Mouse (Mus musculus): ENCODE data around the gene Gdpd3. TPM values are rescaled to one million over a fixed set of nuclear protein-coding genes. Genes with fewer than 3 reads are reported as not detected.

Gdpd3 gene
- polyA plus RNA-seq, 1 experiment: not detected

DNA sequence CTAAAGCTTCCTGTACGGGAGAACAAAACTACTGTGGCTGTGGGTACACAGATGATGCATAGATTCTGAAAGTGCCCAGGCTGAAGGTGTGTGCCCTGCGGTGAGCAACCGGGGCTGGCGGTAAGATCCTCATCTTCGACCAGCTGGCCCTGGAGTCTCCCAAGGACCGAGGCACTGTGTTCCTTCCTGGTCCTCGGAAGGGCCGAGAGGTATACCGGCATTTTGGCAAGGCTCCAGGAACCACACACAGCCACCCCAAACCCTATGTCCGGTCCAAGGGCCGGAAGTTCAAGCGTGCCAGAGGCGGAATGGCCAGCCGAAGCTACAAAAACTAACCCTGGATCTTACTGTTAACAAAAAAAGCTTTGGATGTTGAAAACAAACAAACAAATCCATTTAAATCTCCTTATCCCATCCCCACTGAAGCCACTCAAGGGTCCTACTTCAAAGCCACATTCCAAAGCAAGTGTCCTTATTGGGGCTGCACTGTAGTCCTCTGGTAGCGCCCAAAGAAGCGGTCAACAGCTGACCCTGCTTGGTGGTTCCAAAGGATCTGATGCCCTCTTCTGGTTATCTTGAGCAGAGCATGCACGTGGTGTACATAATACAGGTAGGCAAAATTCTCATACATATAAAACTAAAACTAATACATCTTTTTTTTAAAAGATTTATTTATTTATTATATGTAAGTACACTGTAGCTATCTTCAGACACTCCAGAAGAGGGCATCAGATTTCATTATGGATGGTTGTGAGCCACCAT is 16.4 kb upstream of the Gdpd3 start:
- H3K27ac ChIP-seq (replicated peaks; ENCODE audit: low read depth, low read length): no peak overlapping the region
- H3K4me1 ChIP-seq (ENCODE audit: control insufficient read depth, insufficient read depth, insufficient read length, low read length): no peaks in the 10 kb centered on the region
- H3K4me3 ChIP-seq (ENCODE audit: insufficient read depth, low read depth, low read length): no peak overlapping the region

- H3K4me3 ChIP-seq (ENCODE audit: insufficient read depth, low read depth, low read length): 0 out of 2 replicates have a peak overlapping the region, but pooled peaks have one; percentile 10
- H3K4me1 ChIP-seq (ENCODE audit: control insufficient read depth, insufficient read depth, insufficient read length, low read length): peaks cover 2% of the 10 kb centered on the region; the same call in 1 of the 2 replicates
- peak overlapping the region; percentile 56 for H3K27ac ChIP-seq (replicated peaks; ENCODE audit: low read depth, low read length)
These were observed 11.3 kb upstream of the Gdpd3 start for GRCm38 (mm10) chr7:126754866-126755265.

DNA sequence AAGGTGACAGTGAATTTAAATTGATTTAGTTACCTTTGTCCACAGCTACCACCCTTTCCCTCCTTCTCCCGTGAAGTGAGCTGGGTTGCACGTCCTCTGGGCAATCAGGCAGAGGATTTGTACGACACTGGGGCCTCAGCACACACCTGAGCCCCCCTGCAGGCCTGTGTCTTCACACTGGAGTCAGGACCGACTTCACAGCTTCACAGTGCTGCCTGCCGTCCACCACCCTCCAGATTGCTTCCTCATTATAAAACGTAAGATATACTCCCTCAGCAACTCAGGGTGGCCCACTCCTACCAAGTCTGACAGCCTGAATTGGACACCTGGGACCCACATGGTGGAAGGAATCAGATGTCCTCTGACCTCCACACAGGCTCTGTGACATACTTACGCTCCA is 7.6 kb upstream of the Gdpd3 start:
- Histone ChIP-seq H3K4me1 (ENCODE audit: control insufficient read depth, insufficient read depth, insufficient read length, low read length) (peaks cover 17% of the 10 kb centered on the region), H3K27ac (replicated peaks; ENCODE audit: low read depth, low read length) (no peak overlapping the region), H3K4me3 (ENCODE audit: insufficient read depth, low read depth, low read length) (no peak overlapping the region)

DNA sequence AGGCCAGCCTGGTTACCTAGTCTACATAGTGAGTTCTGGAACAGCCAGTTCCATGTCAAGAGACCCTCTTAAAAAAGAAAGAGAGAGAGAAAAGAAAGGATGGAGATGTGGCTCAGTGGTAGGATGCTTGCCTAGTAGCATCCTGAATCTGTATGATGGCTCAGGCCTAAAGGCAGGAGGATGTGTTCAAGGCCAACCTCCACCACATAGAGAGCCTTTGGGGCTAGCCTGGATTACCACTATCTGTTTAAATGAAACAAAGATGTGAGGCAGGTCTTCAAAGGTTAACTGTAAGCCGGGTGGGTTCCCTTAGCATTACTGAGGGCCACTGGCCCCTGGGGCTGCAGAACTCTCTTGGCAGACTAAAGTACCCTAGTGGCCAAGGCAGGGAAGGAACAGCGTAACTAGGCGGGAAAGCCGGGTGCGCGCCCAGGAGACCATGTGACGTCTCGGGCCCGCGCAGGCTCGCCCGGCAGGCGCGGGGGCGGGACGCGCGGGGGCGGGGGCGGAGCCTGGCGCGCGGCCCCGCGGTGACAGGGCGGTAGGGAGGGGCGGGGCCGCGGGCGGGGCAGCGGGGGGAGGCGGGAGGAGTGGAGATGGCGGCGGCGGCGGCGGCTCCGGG is 7.0 kb upstream of the Gdpd3 start, which contains the start of gene Mapk3:
Mapk3 (plus strand) TSS at position 552 of the 622 bp plus-strand sequence.
- peak within 1 kb of the TSS; percentile 92 for H3K27ac ChIP-seq (replicated peaks; ENCODE audit: low read depth, low read length)
- H3K4me1 ChIP-seq (ENCODE audit: control insufficient read depth, insufficient read depth, insufficient read length, low read length): peaks cover 17% of the 10 kb centered on the region
- peak within 1 kb of the TSS; percentile 98 for H3K4me3 ChIP-seq (ENCODE audit: insufficient read depth, low read depth, low read length)

DNA sequence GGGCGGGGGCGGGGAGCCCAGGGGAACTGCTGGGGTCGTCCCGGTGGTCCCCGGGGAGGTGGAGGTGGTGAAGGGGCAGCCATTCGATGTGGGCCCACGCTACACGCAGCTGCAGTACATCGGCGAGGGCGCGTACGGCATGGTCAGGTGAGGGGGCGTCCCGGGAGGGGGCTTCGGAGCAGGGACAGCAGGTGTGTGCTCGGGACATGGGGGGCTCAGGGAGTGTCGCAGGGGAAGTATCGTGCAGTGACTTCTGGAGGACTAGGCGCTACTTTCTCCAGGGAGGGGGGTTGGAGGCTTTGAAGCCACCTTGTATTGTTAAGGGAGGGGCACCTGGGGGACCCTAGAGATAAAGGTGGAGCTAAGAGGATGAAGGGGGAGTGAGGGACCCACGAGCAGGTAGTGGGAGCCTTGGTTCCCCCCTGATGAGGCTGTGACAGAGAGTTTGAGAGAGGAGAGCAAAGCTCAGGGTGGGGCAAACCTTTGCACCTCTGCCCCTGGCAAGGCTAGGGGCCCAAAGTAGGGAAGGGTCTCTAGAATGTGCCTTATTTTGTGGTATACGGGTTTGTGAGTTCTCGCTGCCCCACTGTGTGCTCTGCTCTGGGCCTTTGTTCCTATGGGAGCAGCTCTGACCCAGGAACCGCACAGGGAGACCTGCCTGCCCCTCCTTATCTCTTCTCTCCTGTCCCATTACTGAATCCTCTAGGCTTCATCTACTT is 6.3 kb upstream of the Gdpd3 start:
- Histone ChIP-seq H3K27ac (replicated peaks; ENCODE audit: low read depth, low read length) (peak overlapping the region; percentile 92), H3K4me3 (ENCODE audit: insufficient read depth, low read depth, low read length) (peak overlapping the region; percentile 98), H3K4me1 (ENCODE audit: control insufficient read depth, insufficient read depth, insufficient read length, low read length) (peaks cover 17% of the 10 kb centered on the region)

GRCm38 (mm10) chr7:126760391-126760802 is 5.7 kb upstream of the Gdpd3 start:
- Histone ChIP-seq H3K27ac (replicated peaks; ENCODE audit: low read depth, low read length) (peak overlapping the region; percentile 92), H3K4me1 (ENCODE audit: control insufficient read depth, insufficient read depth, insufficient read length, low read length) (peaks cover 15% of the 10 kb centered on the region), H3K4me3 (ENCODE audit: insufficient read depth, low read depth, low read length) (peak overlapping the region; percentile 98)

DNA sequence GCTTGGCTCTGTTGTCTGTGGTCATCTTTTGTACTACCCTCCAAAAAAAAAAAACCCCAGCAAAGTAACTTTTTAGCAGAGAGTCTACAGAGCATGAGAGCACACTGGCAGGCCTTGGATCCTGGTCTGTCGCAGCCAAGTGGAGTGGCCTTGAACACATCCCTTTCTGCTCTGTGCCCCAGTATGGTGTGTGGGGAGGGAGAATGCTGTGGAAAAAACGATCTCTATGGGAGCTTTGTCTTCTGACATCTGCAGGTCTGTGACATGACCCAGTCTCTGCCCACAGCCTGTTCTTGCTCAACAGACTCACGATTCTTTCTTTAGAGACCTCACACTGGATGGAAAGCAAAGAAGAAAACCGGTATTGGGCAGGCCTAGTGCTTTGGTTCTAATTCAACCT is 5.2 kb upstream of the Gdpd3 start:
- Histone ChIP-seq H3K27ac (replicated peaks; ENCODE audit: low read depth, low read length) (peak overlapping the region; percentile 54), H3K4me1 (ENCODE audit: control insufficient read depth, insufficient read depth, insufficient read length, low read length) (peaks cover 15% of the 10 kb centered on the region), H3K4me3 (ENCODE audit: insufficient read depth, low read depth, low read length) (peak overlapping the region; percentile 98)

GRCm38 (mm10) chr7:126761529-126762067 is 4.5 kb upstream of the Gdpd3 start:
- Histone ChIP-seq H3K4me1 (ENCODE audit: control insufficient read depth, insufficient read depth, insufficient read length, low read length) (peaks cover 15% of the 10 kb centered on the region), H3K4me3 (ENCODE audit: insufficient read depth, low read depth, low read length) (peak overlapping the region; percentile 98), H3K27ac (replicated peaks; ENCODE audit: low read depth, low read length) (peak overlapping the region; percentile 54)

GRCm38 (mm10) chr7:126762471-126763008 is 3.6 kb upstream of the Gdpd3 start:
- H3K27ac ChIP-seq (replicated peaks; ENCODE audit: low read depth, low read length): no peak overlapping the region
- peaks cover 15% of the 10 kb centered on the region for H3K4me1 ChIP-seq (ENCODE audit: control insufficient read depth, insufficient read depth, insufficient read length, low read length)
- H3K4me3 ChIP-seq (ENCODE audit: insufficient read depth, low read depth, low read length): no peak overlapping the region

DNA sequence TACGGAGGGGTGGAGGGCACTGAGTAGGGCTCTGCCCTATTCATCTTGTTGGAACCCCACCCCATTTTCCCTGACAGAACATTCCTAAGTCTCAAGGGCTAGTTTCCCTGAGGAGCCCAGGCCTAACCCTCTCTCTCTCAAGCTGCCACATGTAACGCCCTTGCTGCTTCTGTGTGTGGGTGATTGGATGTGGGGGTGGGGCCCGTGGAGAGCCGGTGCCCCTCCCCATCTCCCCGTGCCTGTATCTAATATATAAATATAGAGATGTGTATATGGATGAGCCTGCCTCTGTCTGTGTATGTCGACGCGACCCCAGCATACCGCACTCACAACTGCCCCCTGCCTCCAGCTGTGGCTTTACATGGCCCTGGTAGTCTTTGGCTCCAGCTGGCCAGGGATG is 594 bp upstream of the Gdpd3 start:
- H3K27ac ChIP-seq (replicated peaks; ENCODE audit: low read depth, low read length): no peak overlapping the region
- no peak overlapping the region for H3K4me3 ChIP-seq (ENCODE audit: insufficient read depth, low read depth, low read length)
- peaks cover 14% of the 10 kb centered on the region for H3K4me1 ChIP-seq (ENCODE audit: control insufficient read depth, insufficient read depth, insufficient read length, low read length)

GRCm38 (mm10) chr7:126767001-126767400 is 867 bp downstream of the Gdpd3 start:
- H3K4me1 ChIP-seq (ENCODE audit: control insufficient read depth, insufficient read depth, insufficient read length, low read length): 0 out of 2 replicates have a peak, but pooled peaks cover 3% of the 10 kb centered on the region
- H3K27ac ChIP-seq (replicated peaks; ENCODE audit: low read depth, low read length): no peak overlapping the region
- H3K4me3 ChIP-seq (ENCODE audit: insufficient read depth, low read depth, low read length): no peak overlapping the region

DNA sequence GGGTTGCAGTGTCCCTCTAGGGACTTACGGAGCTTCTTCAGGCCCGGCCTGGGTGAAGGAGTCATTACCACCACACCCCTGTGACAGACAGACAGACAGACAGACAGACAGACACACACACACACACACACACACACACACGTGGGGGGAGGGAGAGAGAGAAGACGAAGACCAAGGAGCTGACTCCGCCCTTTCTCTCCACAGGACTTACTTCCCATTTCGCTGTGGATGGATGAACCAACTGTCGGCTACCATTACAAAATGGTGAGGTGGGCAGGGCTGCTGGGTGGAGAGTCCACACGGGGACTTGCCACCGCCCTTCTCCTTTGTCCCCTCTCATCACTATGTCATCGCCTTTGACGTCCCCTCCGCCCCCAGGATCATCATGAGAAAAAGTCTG is 4.7 kb downstream of the Gdpd3 start:
- H3K4me3 ChIP-seq (ENCODE audit: insufficient read depth, low read depth, low read length): no peak overlapping the region
- peaks cover 4% of the 10 kb centered on the region; the same call in 1 of the 2 replicates for H3K4me1 ChIP-seq (ENCODE audit: control insufficient read depth, insufficient read depth, insufficient read length, low read length)
- H3K27ac ChIP-seq (replicated peaks; ENCODE audit: low read depth, low read length): no peak overlapping the region

DNA sequence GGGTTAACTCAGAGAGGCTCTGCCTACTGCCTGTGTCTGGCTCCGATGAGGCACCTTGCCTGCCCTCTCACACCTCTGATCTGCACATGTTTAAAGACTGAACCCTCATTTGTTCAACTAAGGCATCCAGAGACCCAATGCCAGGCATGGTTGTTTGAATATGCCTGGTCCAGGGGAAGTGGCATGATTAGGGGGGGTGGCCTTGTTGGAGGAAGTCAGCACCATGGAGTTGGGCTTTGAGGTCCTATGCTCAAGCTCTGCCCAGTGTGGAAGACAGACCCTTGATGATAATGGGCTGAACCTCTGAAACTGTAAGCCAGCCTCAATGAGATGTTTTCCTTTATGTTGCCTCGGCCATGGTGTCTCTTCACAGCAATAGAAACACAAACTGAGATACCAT is 7.2 kb downstream of the Gdpd3 start:
- no peak overlapping the region for H3K4me3 ChIP-seq (ENCODE audit: insufficient read depth, low read depth, low read length)
- H3K4me1 ChIP-seq (ENCODE audit: control insufficient read depth, insufficient read depth, insufficient read length, low read length): peaks cover 15% of the 10 kb centered on the region
- H3K27ac ChIP-seq (replicated peaks; ENCODE audit: low read depth, low read length): no peak overlapping the region

DNA sequence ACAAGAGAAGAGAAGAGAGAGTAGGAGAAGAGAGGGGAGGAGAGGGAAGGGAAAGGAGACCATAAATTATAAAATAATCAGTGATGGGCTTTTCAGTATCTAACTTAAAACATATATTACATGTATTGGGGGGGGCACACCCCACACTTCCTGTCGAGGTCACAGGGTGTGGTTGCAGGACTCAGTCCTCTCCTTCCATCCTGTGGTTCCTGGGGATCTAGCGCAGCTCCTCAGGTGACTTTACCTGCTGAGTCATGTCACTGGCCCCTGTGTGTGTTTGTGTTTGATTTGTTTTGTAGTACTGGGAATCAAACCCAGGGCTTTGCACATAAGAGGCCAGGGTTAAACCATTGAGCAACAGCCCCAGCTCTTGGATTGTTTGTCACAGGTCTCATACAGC is 8.3 kb downstream of the Gdpd3 start:
- Histone ChIP-seq H3K27ac (replicated peaks; ENCODE audit: low read depth, low read length) (no peak overlapping the region), H3K4me1 (ENCODE audit: control insufficient read depth, insufficient read depth, insufficient read length, low read length) (peaks cover 15% of the 10 kb centered on the region), H3K4me3 (ENCODE audit: insufficient read depth, low read depth, low read length) (no peak overlapping the region)
